Mouse (Mus musculus) fibroblast of lung, adult 2 months (primary cell): ENCODE data around the gene Muc15.

Experiments used
- DNase-seq: peaks from one replicate; pipeline ENCODE4 v3.0.0-alpha.2; 2011; ENCODE audit warnings: low read depth

Gene Muc15

DNA sequence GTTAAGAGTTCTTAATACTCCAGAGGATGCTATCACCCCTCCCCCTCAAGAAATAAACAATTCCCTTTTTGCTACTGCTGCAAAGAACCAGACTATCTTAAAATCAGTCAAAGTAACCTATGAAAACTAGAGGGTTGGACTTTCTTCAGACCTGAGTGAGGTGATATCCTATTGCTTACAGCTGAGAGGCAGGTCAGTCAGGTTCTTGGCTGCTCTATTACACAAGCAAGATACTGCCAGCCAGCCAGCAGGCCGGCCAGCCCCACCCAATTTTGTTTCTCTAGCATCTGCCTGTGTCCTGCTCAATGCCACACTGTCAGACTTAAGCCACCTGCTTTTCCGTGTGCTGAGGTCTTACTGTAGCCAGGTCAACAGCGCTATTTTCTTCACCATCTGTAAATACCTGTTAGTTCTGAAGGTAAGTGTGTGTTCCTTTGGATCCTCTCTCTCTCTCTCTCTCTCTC, at the start of gene Muc15:
Gene Muc15 (plus strand): TSS at position 51 of the 464 bp plus-strand sequence.
- no peak for DNase-seq

DNA sequence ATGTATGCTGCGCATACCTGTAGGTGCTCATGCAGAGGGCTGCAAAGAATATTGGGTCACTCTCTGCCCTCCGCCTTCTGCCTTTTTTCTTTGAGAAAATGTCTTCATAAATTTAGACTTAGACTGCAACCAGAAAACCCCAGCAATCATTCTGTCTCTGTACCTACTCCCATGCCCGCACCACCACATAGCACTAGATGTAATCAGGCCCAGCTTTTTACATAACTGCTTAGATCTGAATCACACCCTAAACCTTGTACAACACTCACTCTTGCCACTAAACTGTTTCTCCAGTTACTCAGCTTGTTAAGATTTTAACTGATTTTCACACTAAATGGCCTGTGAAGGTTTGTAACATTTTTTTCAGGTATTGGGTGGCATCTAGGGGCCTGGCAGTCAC, 11.7 kb upstream of the Muc15 start:
- DNase-seq, result no peak

DNA sequence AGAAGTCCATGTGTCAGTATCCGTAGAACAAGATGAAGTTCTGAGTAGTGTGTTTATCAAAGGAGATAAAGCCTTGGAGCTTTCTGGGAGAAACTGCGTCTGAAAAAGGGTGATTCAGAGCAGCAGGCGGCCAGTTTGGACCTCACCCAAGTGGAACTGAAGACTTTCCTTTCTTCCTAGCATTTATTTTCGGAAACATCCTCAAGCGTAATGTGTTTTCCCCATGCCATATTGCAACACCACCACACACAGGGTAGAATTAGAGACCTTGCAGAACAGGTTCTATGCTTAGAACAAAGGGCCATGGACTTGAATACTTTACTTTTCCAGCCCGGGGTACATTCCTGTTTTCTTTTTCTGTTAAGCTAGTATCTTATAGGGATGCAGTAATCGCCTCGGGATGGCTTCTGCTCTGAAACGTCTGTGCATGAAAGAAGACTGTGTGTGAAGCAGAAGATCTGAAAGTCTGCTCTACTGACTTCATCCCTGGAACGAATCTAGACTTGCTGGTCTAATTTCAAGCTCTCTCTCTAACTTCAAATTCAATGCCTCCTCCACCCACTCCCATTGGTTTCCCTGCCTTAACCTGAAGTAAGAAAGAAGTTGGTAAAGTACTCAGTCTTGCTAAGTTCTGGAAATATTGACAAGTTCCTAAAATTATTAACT, 11.0 kb upstream of the Muc15 start:
- peak; percentile 65 for DNase-seq

DNA sequence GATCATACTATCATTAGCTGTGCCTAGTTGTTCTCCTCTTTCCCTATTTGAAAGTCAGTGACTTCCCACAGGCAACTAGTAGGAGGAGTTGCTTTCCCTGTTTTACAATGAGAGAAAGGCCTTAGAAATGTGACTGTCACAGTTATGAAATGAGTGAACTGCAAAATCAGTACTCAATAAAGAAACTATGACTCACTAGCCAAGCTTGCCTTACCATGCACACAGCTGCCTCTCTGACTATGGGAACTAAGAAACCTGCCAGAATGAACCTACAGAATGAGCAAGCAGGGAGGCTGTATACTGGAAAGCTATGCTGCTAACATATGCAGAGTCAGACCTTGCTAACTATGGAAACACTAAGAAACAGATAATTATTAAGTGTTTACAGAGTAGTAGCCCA, 2.1 kb upstream of the Muc15 start:
- DNase-seq, result no peak

DNA sequence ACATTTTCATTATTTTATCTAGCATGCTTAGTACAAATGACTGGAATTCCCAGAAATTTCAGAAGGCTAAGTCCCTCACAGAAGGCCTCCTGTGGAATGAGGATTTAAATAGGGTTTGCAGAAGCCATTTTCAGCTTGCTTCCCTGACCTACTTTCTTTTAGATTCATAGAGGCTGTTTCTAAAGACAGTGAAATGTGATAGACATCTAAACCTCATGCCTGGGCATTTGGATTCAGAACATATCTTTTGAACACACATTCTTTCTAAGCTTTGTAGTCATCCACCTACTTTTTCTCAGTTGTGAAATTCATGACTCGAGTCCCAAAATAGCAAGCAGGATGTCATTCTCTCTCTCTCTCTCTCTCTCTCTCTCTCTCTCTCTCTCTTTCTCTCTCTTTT, 1.1 kb downstream of the Muc15 start:
- DNase-seq, result no peak

DNA sequence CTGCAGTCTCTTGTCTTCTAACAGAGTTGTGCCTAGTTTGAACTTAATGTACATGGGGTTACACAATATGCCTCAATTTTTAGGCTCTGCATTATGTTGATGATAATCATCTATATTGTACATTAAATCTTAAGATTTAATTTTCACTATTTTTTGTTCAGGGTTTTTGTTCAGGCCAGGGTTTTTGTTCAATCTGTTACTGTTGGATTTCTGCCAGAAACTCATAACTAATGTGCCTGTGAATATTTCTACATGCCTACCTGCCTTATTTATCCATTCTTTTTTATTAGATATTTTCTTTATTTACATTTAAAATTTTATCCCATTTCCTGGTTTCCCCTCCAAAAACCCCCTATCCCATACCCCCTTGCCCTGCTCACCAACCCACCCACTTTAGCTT, 5.0 kb downstream of the Muc15 start:
- no peak for DNase-seq

DNA sequence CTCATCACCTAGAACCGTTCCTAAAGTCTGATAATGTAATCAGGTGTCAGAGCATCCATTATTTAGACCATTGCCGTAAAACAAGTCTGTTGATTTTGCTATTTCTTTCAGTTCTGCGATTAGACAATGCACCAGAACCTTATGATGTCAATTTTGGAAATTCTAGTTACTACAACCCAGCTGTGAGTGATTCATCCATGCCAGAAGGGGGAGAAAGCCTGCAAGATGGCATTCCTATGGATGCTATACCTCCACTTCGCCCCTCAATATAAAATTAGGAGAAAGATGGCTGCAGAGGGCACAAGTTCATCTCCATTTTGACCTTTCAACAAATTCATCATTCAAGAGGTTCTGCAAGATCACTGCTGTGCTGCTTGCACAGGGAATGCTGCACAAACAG, 16.1 kb downstream of the Muc15 start:
- DNase-seq, result no peak

DNA sequence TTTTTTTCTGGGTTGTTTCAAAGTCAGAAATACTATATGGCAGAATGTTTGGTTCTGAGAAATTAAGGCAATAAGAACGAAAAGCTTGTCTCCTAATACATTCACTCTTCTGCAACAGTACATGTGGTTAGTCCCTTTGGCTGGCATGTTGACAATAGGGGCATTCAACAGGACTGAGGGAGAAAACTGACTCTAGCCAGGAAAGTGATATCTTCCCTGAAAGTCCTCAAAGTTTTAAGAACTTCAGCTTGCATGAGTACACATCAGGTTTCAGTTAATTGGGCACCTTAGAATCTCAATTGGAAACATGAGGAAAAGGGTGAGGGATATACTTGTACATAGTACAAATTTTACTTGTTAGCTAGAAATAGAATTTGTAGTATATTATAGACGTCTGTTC, 16.8 kb downstream of the Muc15 start:
- no peak for DNase-seq

DNA sequence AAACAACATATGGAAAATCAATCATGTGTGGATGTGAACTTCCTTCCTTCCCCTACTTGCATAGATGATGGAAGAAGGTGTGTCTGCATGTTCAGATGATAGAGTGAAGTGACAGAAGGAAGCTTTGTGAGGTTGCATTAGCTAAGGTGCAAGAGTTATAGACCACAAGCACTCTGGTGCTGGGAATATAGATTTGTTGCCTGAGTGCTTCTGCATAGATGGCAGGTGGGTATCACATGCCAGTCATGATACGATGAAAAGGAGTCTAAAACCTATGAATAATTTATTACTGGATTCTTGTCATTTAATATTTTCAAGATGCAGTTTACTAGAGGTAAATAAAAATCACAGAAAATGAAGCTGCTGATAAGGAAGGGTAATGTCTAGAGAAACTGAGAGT, 18.6 kb downstream of the Muc15 start:
- DNase-seq, result no peak

DNA sequence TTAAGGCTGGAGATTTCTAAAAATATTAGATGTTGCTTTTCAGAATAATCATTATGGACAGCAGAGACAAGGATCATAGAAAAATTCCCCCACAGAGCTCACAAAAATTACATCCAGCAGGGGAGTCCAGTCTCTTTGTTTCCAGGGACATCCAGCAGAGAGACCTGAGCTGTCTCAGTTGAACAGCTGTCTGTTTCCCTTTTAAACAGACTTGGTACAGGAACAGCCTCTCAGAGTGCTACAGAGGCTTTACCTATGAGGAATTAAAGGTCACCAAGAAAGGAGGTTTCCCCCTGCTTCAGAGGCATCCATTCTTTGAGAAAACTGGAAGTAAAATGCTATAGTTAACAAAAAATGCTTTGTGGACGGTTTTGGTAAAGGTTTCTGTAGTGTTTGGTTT, 19.4 kb downstream of the Muc15 start:
- DNase-seq, result no peak

DNA sequence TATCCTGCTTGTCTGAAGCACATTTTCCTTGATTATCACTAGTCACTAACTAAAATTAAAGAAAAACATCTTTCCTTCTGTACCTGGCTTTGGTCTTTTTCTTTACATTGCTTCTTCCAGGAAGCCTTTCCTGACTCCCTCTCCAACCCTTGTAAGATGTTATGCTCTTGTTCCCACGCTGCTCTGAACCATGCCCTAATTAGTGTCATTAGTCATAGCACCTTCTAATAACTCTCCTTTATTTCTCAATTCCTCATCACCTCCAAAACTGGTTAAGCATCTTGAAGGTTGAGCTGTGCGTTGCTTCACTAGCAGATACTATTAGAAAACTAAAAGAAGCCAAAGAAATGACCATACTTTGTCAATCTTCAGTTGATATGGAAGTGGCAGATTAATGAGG, 36.4 kb downstream of the Muc15 start:
- no peak for DNase-seq

DNA sequence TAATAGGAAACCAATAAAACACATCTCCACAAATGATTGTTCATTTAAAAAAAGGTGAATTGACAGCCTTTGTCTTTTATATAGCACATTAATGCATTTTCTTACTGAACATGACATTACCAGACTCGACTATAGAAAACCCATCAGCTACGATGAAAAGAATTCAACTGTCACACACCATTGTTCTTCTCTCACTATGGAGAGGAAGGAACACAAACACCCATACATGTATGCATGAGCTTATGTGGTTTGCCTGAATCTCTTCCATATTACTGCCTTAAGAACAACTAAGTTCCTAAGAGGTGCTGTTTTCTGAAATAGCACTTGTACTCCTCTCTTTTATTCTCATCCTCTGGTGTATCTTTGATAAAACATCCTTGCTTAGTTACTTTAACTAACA, 38.3 kb downstream of the Muc15 start:
- DNase-seq, result no peak

DNA sequence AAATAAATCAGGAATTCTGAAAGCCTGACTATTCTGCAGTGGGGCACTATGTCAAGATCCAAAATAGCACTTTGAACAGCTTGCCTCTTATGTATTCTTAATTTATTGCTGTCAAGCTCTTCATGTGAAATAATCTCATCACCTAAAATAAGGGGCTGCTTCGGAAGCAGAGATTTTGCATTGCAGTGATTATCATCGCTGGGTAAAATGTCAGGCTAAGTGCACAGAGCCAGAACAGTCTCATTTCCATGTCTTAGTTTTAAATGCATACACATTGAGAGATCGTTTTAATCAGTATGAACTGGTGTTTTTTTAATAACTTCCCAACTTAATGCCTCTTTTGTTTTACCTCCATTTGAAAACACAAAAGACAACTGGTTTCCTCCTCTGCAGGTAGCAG, 66.3 kb downstream of the Muc15 start:
- DNase-seq, result no peak
